Mouse (Mus musculus) heart, postnatal 0 days (tissue): ENCODE data around the gene Ap4e1.

Experiments used
- CTCF ChIP-seq: IDR thresholded peaks from 2 replicates; pipeline ENCODE4 v1.5.1; 2016; ENCODE audit warnings: antibody characterized with exemption, control low read depth, low read depth
- EP300 ChIP-seq: IDR thresholded peaks from 2 replicates; pipeline ENCODE4 v1.6.1; 2016; ENCODE audit warnings: antibody characterized with exemption, low read depth

DNA sequence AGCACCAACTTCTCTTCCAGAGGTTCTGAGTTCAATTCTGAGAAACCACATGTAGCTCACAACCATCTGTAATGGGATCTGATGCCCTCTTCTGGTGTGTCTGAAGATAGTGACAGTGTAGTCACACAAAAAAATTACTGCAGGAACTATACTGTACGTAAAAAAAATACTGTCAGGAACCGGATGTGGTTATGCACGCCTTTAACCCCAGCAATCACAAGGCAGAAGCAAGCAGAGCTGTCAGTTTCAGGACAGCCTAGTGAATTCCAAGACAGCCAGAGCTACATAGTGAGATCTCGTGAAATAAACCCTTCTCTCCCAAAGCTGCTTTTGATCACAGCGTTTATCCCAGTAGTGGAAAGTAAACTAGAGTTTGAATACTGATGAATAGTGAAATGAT is 77.7 kb downstream of the Ap4e1 start:
- TF ChIP-seq CTCF, result no peak
- no peak for TF ChIP-seq EP300
